Mouse (Mus musculus): Measurements from ENCODE around the gene Atp6v1fnb. TPM values are rescaled to one million over a fixed set of nuclear protein-coding genes. Genes with fewer than 3 reads are reported as not detected.

The Atp6v1fnb gene
- polyA plus RNA-seq (2012; rRNA removed): 0.14 and 0.23 TPM in 2 replicates

DNA sequence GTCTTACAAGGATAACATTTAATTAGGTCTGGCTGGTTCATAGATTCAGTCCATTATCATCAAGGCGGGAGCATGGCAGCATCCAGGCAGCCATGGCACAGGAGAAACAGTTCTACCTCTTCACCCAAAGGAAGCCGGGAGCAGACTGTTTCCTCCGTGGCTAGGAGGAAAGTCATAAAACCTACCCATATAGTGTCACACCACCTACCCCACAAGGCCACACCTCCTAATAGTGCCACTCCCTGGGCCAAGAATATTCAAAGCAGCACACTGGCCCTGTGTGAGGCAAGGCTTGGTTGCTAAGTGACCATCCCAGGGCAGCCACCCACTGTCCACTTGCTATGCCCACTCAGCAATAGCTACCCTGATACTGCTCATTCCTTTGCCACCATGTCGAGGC, at the start of gene Atp6v1fnb:
TSS of gene Atp6v1fnb (plus strand) at position 301 of the 400 bp plus-strand sequence.
- no peak for DNase-seq (ENCODE audit: low read depth)

DNA sequence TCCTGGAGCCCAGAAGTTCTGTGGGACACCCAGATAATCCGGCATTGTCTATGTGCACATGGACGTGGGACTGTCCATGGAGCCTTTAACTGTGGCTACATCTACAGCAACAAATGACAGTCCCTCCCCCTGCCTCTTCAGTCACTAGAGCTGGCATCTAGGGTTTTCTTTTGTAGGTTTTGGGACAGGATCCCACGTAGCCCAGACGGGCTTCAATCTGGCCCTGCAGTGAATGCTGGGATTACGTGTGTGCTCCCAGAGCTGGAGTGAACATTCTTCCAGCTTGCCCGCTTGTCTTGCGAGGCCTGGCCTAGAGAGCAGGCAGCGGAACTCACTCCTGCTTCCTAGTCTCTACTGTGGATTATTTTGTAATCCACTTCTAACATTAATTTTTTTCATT, 46.1 kb upstream of the Atp6v1fnb start:
- DNase-seq (ENCODE audit: low read depth): peak; percentile 7
- no peak for TF ChIP-seq CTCF (IDR thresholded peaks at IDR 0.05; ENCODE audit: borderline replicate concordance, extremely low read depth, insufficient read depth, insufficient read length)
- no peak for TF ChIP-seq POLR2A (IDR thresholded peaks at IDR 0.05; ENCODE audit: borderline replicate concordance, extremely low read depth, insufficient read depth, insufficient read length, poor library complexity, severe bottlenecking)

More for the DNA sequence above, at the start of gene Atp6v1fnb:
- TF ChIP-seq POLR2A (IDR thresholded peaks at IDR 0.05; ENCODE audit: borderline replicate concordance, extremely low read depth, insufficient read depth, insufficient read length, poor library complexity, severe bottlenecking) (no peak), CTCF (IDR thresholded peaks at IDR 0.05; ENCODE audit: borderline replicate concordance, extremely low read depth, insufficient read depth, insufficient read length) (no peak)

DNA sequence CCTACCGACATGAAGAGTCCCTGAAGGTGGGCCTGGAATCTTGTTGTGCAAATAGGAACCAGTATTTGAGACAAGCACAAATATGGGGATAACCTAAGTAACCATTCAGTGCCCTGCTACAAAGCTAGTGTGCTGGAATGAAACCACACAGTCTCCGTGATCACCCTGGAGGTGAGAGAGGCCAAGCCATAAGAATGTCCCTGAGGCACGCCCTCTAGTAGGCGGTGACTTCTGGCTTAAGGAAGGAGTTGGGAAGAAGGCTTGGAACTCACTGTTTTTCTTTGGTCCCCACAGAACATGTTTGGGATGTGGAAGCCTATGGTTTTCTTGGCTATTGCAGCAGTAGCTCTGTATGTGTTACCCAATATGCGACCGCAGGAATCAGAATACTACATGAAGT, 44.9 kb upstream of the Atp6v1fnb start:
- no peak for DNase-seq (ENCODE audit: low read depth)
- TF ChIP-seq POLR2A (IDR thresholded peaks at IDR 0.05; ENCODE audit: borderline replicate concordance, extremely low read depth, insufficient read depth, insufficient read length, poor library complexity, severe bottlenecking): no peak
- TF ChIP-seq CTCF (IDR thresholded peaks at IDR 0.05; ENCODE audit: borderline replicate concordance, extremely low read depth, insufficient read depth, insufficient read length): no peak

GRCm38 (mm10) chr6:29428171-29428570, 43.1 kb upstream of the Atp6v1fnb start:
- TF ChIP-seq POLR2A (IDR thresholded peaks at IDR 0.05; ENCODE audit: borderline replicate concordance, extremely low read depth, insufficient read depth, insufficient read length, poor library complexity, severe bottlenecking): no peak
- TF ChIP-seq CTCF (IDR thresholded peaks at IDR 0.05; ENCODE audit: borderline replicate concordance, extremely low read depth, insufficient read depth, insufficient read length): no peak
- no peak for DNase-seq (ENCODE audit: low read depth)

DNA sequence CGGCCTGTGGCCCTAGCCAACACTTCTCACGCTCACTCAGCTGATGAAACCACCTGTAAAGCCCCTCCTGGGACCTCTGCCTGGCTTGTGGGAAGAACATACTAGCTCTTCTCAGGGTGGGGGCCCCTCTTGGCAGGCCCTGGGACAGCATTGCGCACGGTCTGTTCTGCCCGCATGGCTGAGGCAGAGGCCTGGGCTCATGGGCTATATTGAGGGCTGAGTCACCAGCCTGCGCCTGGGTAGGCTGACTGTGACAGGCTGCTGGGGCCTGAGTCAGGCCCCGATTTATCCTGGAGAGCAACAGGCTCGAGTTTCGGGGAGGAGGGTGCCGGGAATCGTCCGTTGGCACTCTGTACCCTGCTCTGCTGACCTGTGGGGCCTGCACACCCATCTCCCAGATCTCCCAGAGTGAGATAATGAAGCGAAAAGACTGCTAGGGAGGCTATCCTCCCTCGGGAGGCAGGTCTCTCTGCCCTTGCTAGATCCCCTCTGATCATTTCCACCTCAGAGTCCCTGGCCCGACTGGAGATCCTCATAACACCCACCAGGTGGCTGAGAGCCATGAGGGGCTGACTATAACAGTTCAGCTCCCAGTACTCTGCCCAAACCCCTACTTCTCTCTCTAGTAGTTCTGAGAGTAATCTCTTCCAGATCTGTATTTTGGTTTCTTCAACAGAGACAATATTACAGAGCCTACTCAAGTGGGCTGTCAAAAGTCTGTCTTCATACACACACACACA, 40.4 kb upstream of the Atp6v1fnb start:
- TF ChIP-seq CTCF (IDR thresholded peaks at IDR 0.05; ENCODE audit: borderline replicate concordance, extremely low read depth, insufficient read depth, insufficient read length) (peak; percentile 16; the same call in 1 of the 2 replicates), POLR2A (IDR thresholded peaks at IDR 0.05; ENCODE audit: borderline replicate concordance, extremely low read depth, insufficient read depth, insufficient read length, poor library complexity, severe bottlenecking) (no peak)
- DNase-seq (ENCODE audit: low read depth): peak; percentile 5

DNA sequence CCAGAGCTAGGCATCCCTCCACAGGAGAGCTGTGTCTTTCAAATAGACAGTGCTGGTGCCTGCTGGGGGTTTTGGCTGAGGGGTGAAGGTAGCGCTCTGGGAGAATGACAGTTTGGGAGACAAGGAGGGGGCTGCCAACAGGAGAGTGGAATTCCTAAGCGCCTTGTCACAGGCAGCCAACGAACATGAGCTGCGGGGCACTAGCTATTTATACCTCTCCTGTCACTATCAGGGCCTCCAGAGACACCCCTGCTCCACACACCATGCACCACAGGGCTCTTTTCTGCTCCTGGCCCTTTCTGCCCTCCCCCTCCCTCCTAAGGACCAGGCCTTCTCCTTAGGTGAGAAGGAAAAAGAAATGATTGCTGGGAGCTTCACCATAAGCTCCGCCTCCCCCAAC, 39.8 kb upstream of the Atp6v1fnb start:
- TF ChIP-seq CTCF (IDR thresholded peaks at IDR 0.05; ENCODE audit: borderline replicate concordance, extremely low read depth, insufficient read depth, insufficient read length) (no peak), POLR2A (IDR thresholded peaks at IDR 0.05; ENCODE audit: borderline replicate concordance, extremely low read depth, insufficient read depth, insufficient read length, poor library complexity, severe bottlenecking) (no peak)
- DNase-seq (ENCODE audit: low read depth): peak; percentile 28

DNA sequence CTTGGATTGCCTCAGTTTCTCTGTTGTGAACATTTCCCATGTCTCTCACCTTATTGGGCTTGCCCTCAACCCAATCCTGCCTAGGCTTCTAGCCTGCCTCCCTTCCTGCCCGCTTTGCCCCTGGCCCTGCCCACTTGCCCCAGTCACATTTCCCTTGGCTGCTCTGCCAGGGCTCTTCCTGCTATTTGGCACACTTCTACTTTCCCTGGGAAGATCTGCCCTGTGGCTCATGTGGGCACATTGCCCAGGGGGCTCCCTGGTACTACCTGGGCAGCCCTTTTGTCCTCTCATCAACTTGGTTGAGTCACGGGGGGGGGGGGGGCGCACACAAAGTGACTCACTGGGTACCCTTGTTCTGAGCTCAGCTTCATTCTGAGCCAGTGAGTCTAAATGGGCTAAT, 39.1 kb upstream of the Atp6v1fnb start:
- peak; percentile 21 for DNase-seq (ENCODE audit: low read depth)
- TF ChIP-seq POLR2A (IDR thresholded peaks at IDR 0.05; ENCODE audit: borderline replicate concordance, extremely low read depth, insufficient read depth, insufficient read length, poor library complexity, severe bottlenecking) (no peak), CTCF (IDR thresholded peaks at IDR 0.05; ENCODE audit: borderline replicate concordance, extremely low read depth, insufficient read depth, insufficient read length) (no peak)

- TF ChIP-seq POLR2A (IDR thresholded peaks at IDR 0.05; ENCODE audit: borderline replicate concordance, extremely low read depth, insufficient read depth, insufficient read length, poor library complexity, severe bottlenecking) (no peak), CTCF (IDR thresholded peaks at IDR 0.05; ENCODE audit: borderline replicate concordance, extremely low read depth, insufficient read depth, insufficient read length) (no peak)
- peak; percentile 3 for DNase-seq (ENCODE audit: low read depth)
Observed at GRCm38 (mm10) chr6:29432676-29433037, 38.6 kb upstream of the Atp6v1fnb start.

GRCm38 (mm10) chr6:29433038-29433803, 38.0 kb upstream of the Atp6v1fnb start, which contains the start of gene Flnc:
Gene Flnc (plus strand): TSS chr6:29433256.
- TF ChIP-seq POLR2A (IDR thresholded peaks at IDR 0.05; ENCODE audit: borderline replicate concordance, extremely low read depth, insufficient read depth, insufficient read length, poor library complexity, severe bottlenecking) (no peak), CTCF (IDR thresholded peaks at IDR 0.05; ENCODE audit: borderline replicate concordance, extremely low read depth, insufficient read depth, insufficient read length) (no peak)

DNA sequence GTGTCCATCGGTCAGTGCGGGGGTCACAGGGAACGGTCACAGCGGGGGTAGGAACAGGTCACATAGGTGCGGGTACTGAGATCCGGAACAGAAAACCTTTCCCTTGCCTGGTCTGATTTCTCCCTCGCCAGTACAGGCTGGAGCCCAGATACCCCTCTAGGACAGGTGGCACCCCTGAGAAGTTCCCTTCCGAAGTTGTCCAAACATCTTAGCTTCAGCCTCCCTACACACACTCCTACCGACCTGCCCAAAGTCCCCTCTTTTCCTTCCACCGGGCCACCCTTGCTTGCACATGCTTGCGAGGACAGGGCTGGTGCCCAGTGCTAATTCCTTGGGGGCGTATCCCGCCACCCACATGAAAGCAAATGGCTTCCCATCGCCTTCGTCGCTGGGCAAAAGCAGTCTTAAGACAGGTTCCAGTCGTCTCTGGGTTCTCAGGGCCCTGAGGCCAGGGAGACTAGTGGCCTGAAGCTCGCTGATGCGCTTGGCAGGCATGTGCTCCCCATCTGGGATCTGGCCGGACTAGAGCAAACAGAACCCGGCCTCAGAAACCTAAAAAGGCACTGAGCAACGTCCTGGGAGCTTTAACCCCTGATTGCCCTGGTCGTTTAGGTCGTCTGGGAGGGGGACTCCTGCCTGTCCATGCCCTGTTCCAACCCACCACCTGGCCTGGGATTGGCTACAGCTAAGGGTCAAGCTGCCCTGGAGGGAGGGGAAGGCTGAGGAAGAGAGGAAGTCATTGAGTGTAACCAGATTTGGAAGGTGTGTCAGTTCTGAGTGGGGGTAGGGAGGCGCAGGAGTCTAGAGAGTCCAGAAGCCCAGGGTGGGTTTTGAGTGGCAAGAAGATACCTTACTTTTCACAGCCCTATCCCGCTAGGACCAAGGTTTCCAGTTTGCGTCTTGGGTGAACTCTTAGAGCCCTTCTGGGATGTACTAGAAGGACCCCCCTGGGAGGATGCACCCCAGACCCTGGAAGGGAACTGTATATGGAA, 37.1 kb upstream of the Atp6v1fnb start:
- TF ChIP-seq POLR2A (IDR thresholded peaks at IDR 0.05; ENCODE audit: borderline replicate concordance, extremely low read depth, insufficient read depth, insufficient read length, poor library complexity, severe bottlenecking) (no peak), CTCF (IDR thresholded peaks at IDR 0.05; ENCODE audit: borderline replicate concordance, extremely low read depth, insufficient read depth, insufficient read length) (no peak)
- DNase-seq (ENCODE audit: low read depth): peak; percentile 22

More at GRCm38 (mm10) chr6:29433038-29433803, 38.0 kb upstream of the Atp6v1fnb start, which contains the start of gene Flnc:
- peak; percentile 50 for DNase-seq (ENCODE audit: low read depth)
